Mouse (Mus musculus) layer of hippocampus, adult 11-12 months (tissue): ENCODE measurements at regions not wholly inside any gene's neighbourhood (a gene's known extent, or its start where the extent isn't known, plus 50 kb on each side); places are given as distances from the start of the nearest gene placed in this dataset.

Experiments
- DNase-seq: peaks from one replicate; pipeline ENCODE4 v3.0.0; 2022; ENCODE audit warnings: low spot score

- no peak for DNase-seq
These were observed 160.9 kb downstream of the 4930564D02Rik start for GRCm38 (mm10) chr3:105227551-105227950.

GRCm38 (mm10) chr3:105228401-105228800, 161.8 kb downstream of the 4930564D02Rik start:
- DNase-seq, result no peak

GRCm38 (mm10) chr3:105241048-105241447, 174.4 kb downstream of the 4930564D02Rik start:
- DNase-seq, result no peak

GRCm38 (mm10) chr3:105257096-105257495, 190.5 kb downstream of the 4930564D02Rik start:
- no peak for DNase-seq

- DNase-seq, result no peak
These were observed 176.9 kb upstream of the Kcnd3 start for GRCm38 (mm10) chr3:105275241-105275640.

GRCm38 (mm10) chr3:105280971-105281370, 171.2 kb upstream of the Kcnd3 start:
- peak; percentile 68 for DNase-seq

- peak; percentile 26 for DNase-seq
These were observed 170.4 kb upstream of the Kcnd3 start for GRCm38 (mm10) chr3:105281686-105282085.

GRCm38 (mm10) chr3:105298273-105298672, 153.9 kb upstream of the Kcnd3 start:
- DNase-seq, result peak; percentile 16

GRCm38 (mm10) chr3:105300693-105301548, 151.2 kb upstream of the Kcnd3 start:
- no peak for DNase-seq

- no peak for DNase-seq
These were observed 144.5 kb upstream of the Kcnd3 start for GRCm38 (mm10) chr3:105307676-105308075.

- no peak for DNase-seq
These were observed 143.1 kb upstream of the Kcnd3 start for GRCm38 (mm10) chr3:105309020-105309419.

- DNase-seq, result no peak
These were observed 98.9 kb upstream of the Kcnd3 start for GRCm38 (mm10) chr3:105353268-105353667.

- no peak for DNase-seq
These were observed 97.8 kb upstream of the Kcnd3 start for GRCm38 (mm10) chr3:105354123-105354931.

GRCm38 (mm10) chr3:105357511-105357910, 94.6 kb upstream of the Kcnd3 start:
- no peak for DNase-seq

GRCm38 (mm10) chr3:105359636-105360035, 92.5 kb upstream of the Kcnd3 start:
- no peak for DNase-seq

- peak; percentile 45 for DNase-seq
These were observed 87.4 kb upstream of the Kcnd3 start for GRCm38 (mm10) chr3:105364685-105365084.

GRCm38 (mm10) chr3:105366806-105367205, 85.3 kb upstream of the Kcnd3 start:
- no peak for DNase-seq

GRCm38 (mm10) chr3:105367972-105368371, 84.2 kb upstream of the Kcnd3 start:
- DNase-seq, result no peak

GRCm38 (mm10) chr3:105372371-105372828, 79.7 kb upstream of the Kcnd3 start:
- no peak for DNase-seq

GRCm38 (mm10) chr3:105374306-105374705, 77.8 kb upstream of the Kcnd3 start:
- DNase-seq, result peak; percentile 48

GRCm38 (mm10) chr3:105374836-105375235, 77.3 kb upstream of the Kcnd3 start:
- no peak for DNase-seq

- no peak for DNase-seq
These were observed 76.7 kb upstream of the Kcnd3 start for GRCm38 (mm10) chr3:105375383-105375782.

- no peak for DNase-seq
These were observed 76.3 kb upstream of the Kcnd3 start for GRCm38 (mm10) chr3:105375820-105376219.
